Mouse (Mus musculus): ENCODE results near the gene Ifit1bl1.

DNA sequence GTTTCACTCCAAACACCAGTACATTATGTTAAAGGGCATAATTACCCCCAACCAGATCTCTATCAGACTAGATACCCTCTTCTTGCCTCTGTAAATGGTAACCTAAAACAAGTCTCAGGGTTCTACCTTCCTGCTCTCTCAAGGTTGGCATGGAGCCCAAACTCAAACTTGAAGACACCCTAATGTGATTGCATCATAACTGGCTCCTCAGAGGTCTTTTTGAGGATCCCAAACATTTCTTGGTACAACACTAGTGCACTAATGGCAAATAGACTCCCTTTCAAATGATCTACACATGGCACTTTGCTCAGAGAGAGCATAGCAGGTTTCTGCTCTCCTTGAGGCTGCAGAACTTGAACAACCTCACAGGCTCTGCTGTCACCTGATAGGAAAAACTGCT, 4.9 kb downstream of the Ifit1bl1 start:
- TF ChIP-seq CTCF (IDR thresholded peaks at IDR 0.05; ENCODE audit: borderline replicate concordance, insufficient read depth, low read length) = no peak
- TF ChIP-seq POLR2A (IDR thresholded peaks at IDR 0.05; ENCODE audit: low read depth, low read length) = no peak

Measured in embryonic fibroblast, embryonic 13.5 days (primary cell).